Mouse (Mus musculus) heart, postnatal 0 days (tissue): ENCODE measurements around the gene Serac1. TPM values are rescaled to one million over a fixed set of nuclear protein-coding genes. Genes with fewer than 3 reads are reported as not detected.

Experiments
- ATAC-seq: fragments of 200-750 bp; cut with Nextera tagmentation; 2 replicates; pipeline ENCODE4 v1.8.0; 2017; ENCODE audit warnings: low read depth, moderate number of reproducible peaks, moderate library complexity; ENCODE audit not compliant: insufficient read depth
- DNase-seq: peaks from one replicate; pipeline ENCODE4 v3.0.0-alpha.2; 2016; ENCODE audit warnings: low spot score
- H3K27ac ChIP-seq: fragments of 300-500 bp; sonication (generic); 2 replicates; pipeline ENCODE4 v1.5.1; 2014; ENCODE audit warnings: low read depth, mild to moderate bottlenecking
- H3K27me3 ChIP-seq: fragments of 300-500 bp; sonication (generic); 2 replicates; pipeline ENCODE4 v1.6.1; 2014; ENCODE audit warnings: low read length, mixed read lengths; ENCODE audit not compliant: control insufficient read depth, insufficient read depth
- H3K36me3 ChIP-seq: fragments of 300-500 bp; sonication (generic); replicated peaks from 2 replicates; pipeline ENCODE4 v1.6.1; 2014; ENCODE audit warnings: low read length, mixed read lengths; ENCODE audit not compliant: control insufficient read depth, insufficient read depth
- H3K4me1 ChIP-seq: fragments of 300-500 bp; sonication (generic); 2 replicates; pipeline ENCODE4 v1.6.1; 2014; ENCODE audit warnings: antibody characterized with exemption; ENCODE audit not compliant: control insufficient read depth, insufficient read depth
- H3K4me2 ChIP-seq: fragments of 300-500 bp; sonication (generic); 2 replicates; pipeline ENCODE4 v1.6.1; 2014; ENCODE audit warnings: low read depth, mild to moderate bottlenecking, low read length, moderate library complexity
- H3K4me3 ChIP-seq: fragments of 300-500 bp; sonication (generic); 2 replicates; pipeline ENCODE4 v1.5.1; 2014; ENCODE audit warnings: low read depth, low read length
- H3K9ac ChIP-seq: fragments of 300-500 bp; sonication (generic); replicated peaks from 2 replicates; pipeline ENCODE4 v1.6.1; 2014; ENCODE audit warnings: low read depth, low read length, mixed read lengths
- H3K9me3 ChIP-seq: fragments of 300-500 bp; sonication (generic); replicated peaks from 2 replicates; pipeline ENCODE4 v1.6.1; 2016; ENCODE audit warnings: low read length; ENCODE audit not compliant: control insufficient read depth
- CTCF ChIP-seq: IDR thresholded peaks from 2 replicates; pipeline ENCODE4 v1.5.1; 2016; ENCODE audit warnings: antibody characterized with exemption, control low read depth, low read depth
- EP300 ChIP-seq: IDR thresholded peaks from 2 replicates; pipeline ENCODE4 v1.6.1; 2016; ENCODE audit warnings: antibody characterized with exemption, low read depth
- WGBS: fragments of 180-500 bp; shearing (Covaris S2); extraction: QIAGEN DNeasy Blood & Tissue Kit; methylation state at CpG from one replicate; pipeline ENCODE4 v1.1.7; 2014; 5-methylcytosine and 5-hydroxymethylcytosine counted together
- polyA plus RNA-seq: library from polyadenylated mRNA; unstranded; fragments of >200 nt; fragmentation: Nextera tagmentation; extraction: Ambion mirVana; gene quantifications from 2 replicates; pipeline ENCODE4 v1.2.1, GENCODE M21; 2015
- total RNA-seq: library from RNA; depleted of rRNA; stranded (reverse); fragments of >200 nt; gene quantifications from 2 replicates; pipeline ENCODE4 v1.2.3, GENCODE M21; 2014; ENCODE audit warnings: low replicate concordance

Gene Serac1
- total and polyA plus RNA-seq, 2 experiments from 2014 or later, result 4.2 to 5.5 TPM

DNA sequence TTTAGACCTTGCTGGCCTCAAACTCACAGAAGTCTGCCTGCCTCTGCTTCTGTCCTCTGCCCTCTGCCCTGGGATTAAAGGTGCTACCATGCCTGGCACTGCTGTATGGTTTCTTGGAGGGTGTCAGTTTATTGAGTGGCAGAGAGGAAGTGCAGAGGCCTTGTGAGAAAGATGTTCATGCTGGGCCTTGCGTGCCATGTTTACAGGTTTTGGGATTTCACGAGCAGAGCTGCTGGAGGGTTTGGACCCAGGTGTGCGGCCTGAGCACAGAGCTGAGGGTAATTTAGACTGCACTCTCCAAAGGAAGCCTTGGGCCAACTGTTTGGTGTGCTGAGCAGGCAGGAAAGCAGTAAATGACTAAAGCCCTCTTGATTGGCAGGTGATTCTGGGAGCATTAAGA lies 38.4 kb upstream of the Serac1 start:
- DNase-seq (no peak), ATAC-seq (no peak)
- Histone ChIP-seq H3K9ac (no peak overlapping the region), H3K27ac (no peak overlapping the region), H3K36me3 (peaks cover 11% of the 10 kb centered on the region), H3K4me2 (no peak overlapping the region), H3K4me1 (peaks cover 5% of the 10 kb centered on the region; the same call in 1 of the 2 replicates), H3K9me3 (no peaks in the 10 kb centered on the region), H3K27me3 (no peaks in the 10 kb centered on the region), H3K4me3 (no peak overlapping the region)
- 91% methylated on average over 3 of the region's 3 CpGs for WGBS
- TF ChIP-seq CTCF, result no peak
- TF ChIP-seq EP300, result no peak

DNA sequence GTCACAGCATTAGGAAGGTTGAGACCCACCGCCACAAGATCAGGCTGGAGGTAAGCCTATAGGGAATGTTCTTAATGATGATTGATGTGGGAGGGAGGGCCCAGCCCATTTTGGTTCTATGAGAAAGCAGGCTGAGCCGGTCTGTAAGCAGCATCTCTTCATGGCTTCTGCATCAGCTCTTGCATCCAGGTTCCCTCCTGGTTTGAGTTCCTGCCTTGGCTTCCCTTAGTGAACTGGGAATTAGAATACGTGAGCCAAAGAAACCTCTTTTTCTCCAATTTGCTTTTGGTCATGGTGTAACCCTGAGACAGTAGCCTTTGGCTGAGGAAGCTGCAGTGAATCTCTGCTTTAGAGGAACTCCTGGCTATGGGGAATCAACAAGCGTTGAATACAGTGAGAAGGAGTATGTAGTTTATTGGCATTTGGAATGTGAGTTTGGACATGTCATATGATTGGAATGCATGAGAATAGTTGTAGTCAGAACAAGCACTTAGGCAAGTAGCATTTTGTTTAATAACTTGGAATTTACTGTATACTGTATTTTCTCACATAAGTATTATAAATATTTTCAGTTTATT lies 37.7 kb upstream of the Serac1 start:
- TF ChIP-seq CTCF (no peak), EP300 (no peak)
- WGBS, result 59% methylated on average over 4 of the region's 4 CpGs

DNA sequence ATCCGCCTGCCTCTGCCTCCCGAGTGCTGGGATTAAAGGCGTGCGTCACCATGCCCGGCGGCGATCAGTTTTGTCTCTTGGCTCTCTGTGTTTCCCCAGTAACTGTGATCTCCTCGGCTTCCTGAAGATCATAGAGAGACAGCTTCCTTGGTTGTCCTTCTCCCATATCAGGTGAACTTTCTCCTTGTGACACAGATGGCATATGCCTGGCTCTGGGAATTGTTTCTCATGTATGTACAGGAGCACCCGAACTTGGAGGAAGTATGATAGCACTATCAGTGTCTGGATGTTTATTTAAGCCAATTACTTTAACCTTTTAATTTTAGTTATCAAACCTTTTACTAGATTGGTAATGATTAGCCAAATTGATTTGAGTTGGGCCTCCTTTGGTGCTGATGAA lies 35.5 kb upstream of the Serac1 start:
- H3K27me3 ChIP-seq, result no peaks in the 10 kb centered on the region

More for the DNA sequence above, 37.7 kb upstream of the Serac1 start:
- Histone ChIP-seq H3K27me3 (no peaks in the 10 kb centered on the region), H3K9ac (no peak overlapping the region), H3K36me3 (peaks cover 4% of the 10 kb centered on the region), H3K27ac (no peak overlapping the region), H3K4me3 (no peak overlapping the region), H3K9me3 (no peaks in the 10 kb centered on the region), H3K4me2 (no peak overlapping the region), H3K4me1 (peaks cover 5% of the 10 kb centered on the region; the same call in 1 of the 2 replicates)
- DNase-seq (no peak), ATAC-seq (no peak)

DNA sequence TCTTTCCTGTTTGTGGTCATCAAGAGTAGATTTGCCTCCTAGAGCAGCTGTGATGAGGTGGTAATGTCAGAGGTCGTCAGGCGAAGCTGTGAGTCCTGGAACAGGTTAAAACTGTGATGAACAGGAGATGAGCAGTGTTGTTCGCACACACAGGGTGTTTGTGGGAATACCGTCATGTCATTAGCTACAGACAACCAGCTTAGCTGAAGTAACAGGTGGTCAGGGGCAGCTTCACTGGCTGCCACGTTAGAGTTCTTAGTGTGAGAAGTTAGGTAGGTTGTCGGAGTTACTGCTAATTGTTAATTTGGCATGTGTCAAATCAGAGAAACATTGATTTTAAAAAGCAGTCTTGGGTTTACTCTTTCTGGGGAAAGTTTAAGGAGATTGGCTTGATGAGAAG lies 34.1 kb upstream of the Serac1 start:
- Histone ChIP-seq H3K9ac (no peak overlapping the region), H3K36me3 (0 out of 2 replicates have a peak, but pooled peaks cover 5% of the 10 kb centered on the region), H3K4me3 (no peak overlapping the region), H3K4me1 (peaks cover 7% of the 10 kb centered on the region; the same call in 1 of the 2 replicates), H3K27me3 (no peaks in the 10 kb centered on the region), H3K9me3 (no peaks in the 10 kb centered on the region), H3K27ac (no peak overlapping the region), H3K4me2 (no peak overlapping the region)
- DNase-seq, result no peak
- no peak for ATAC-seq
- no peak for TF ChIP-seq CTCF
- no peak for TF ChIP-seq EP300
- WGBS, result 83% methylated on average over 6 of the region's 6 CpGs

More for the DNA sequence above, 35.5 kb upstream of the Serac1 start:
- no peaks in the 10 kb centered on the region for H3K9me3 ChIP-seq
- 86% methylated on average over 9 of the region's 9 CpGs for WGBS
- no peak overlapping the region for H3K4me2 ChIP-seq
- DNase-seq, result no peak
- no peak overlapping the region for H3K27ac ChIP-seq
- ATAC-seq, result no peak
- peaks cover 5% of the 10 kb centered on the region; the same call in 1 of the 2 replicates for H3K4me1 ChIP-seq
- H3K4me3 ChIP-seq, result no peak overlapping the region
- no peaks in the 10 kb centered on the region for H3K36me3 ChIP-seq
- H3K9ac ChIP-seq, result no peak overlapping the region
- TF ChIP-seq CTCF, result no peak
- TF ChIP-seq EP300, result no peak

DNA sequence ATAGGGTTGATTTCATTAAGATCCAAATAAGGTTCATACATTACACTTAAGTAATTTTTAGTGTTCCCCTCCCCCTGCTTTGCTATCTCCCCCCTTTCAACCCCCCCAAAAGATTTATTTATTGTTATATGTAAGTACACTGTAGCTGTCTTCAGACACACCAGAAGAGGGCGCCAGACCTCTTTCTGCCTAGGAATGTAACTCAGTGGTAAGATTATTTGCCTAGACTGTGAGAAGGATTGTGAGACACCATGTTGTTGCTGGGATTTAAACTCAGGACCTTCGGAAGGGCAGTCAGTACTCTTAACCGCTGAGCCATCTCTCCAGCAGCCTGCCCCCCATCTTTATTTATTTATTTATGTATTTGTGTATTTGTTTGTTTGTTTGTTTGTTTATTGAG lies 31.4 kb upstream of the Serac1 start:
- H3K36me3 ChIP-seq, result 0 out of 2 replicates have a peak, but pooled peaks cover 5% of the 10 kb centered on the region
- no peak for TF ChIP-seq EP300
- TF ChIP-seq CTCF, result no peak

DNA sequence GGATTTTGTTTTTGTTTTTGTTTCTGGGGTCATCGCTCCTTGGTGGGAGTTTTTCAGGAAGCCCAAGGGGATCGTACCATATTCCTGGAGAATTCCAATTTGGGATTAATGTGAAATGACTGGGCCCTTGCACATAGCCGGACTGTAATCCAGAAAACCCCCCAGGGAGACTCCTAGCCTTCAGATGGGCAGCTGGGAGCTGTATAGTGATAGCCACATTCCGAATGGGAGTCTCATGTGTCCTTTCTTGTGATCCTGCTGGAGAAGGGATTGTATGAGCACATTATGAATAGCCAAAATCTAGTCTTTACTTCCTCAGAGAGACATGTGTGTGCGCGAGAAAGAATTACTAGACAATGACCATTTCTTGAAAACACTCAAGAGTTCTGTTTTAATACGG lies 28.6 kb upstream of the Serac1 start:
- DNase-seq (peak; percentile 10), ATAC-seq (no peak)
- TF ChIP-seq EP300, result no peak
- TF ChIP-seq CTCF, result no peak

More for the DNA sequence above, 31.4 kb upstream of the Serac1 start:
- Histone ChIP-seq H3K27ac (no peak overlapping the region), H3K4me2 (no peak overlapping the region), H3K9me3 (no peaks in the 10 kb centered on the region), H3K27me3 (no peaks in the 10 kb centered on the region), H3K4me3 (no peak overlapping the region), H3K4me1 (peaks cover 8% of the 10 kb centered on the region; the same call in 1 of the 2 replicates), H3K9ac (no peak overlapping the region)
- no peak for ATAC-seq
- no peak for DNase-seq
- WGBS, result 75% methylated on average over 3 of the region's 3 CpGs

More for the DNA sequence above, 28.6 kb upstream of the Serac1 start:
- peak overlapping the region; percentile 88; the same call in 1 of the 2 replicates for H3K9ac ChIP-seq
- peak overlapping the region; percentile 80 for H3K4me2 ChIP-seq
- H3K27me3 ChIP-seq, result no peaks in the 10 kb centered on the region
- H3K9me3 ChIP-seq, result no peaks in the 10 kb centered on the region
- peak overlapping the region; percentile 84 for H3K4me3 ChIP-seq
- no peak overlapping the region for H3K27ac ChIP-seq
- H3K36me3 ChIP-seq, result 0 out of 2 replicates have a peak, but pooled peaks cover 5% of the 10 kb centered on the region
- peaks cover 8% of the 10 kb centered on the region; the same call in 1 of the 2 replicates for H3K4me1 ChIP-seq
- whole genome bisulfite sequencing, result 54% methylated on average over 7 of the region's 7 CpGs
